Mouse (Mus musculus) inflammation-experienced regulatory T-cells, adult 6 months (primary cell): Measurements from ENCODE around the gene Mesp2. TPM values are rescaled to one million over a fixed set of nuclear protein-coding genes. Genes with fewer than 3 reads are reported as not detected.

Experiments
- polyA plus RNA-seq, 3 experiments: library from polyadenylated mRNA; unstranded; fragments of 100-300 nt; shearing (Covaris generic); gene quantifications; one replicate each; pipeline ENCODE4 v1.2.1; 2017

Gene Mesp2
- polyA plus RNA-seq, 3 experiments from 2014 or later, result 0.24 to 0.29 TPM; not detected in 1

Other genes starting within 250 kb of the Mesp2 start
- not detected for gene Rhcg, start 193.1 kb upstream of the Mesp2 start, polyA plus RNA-seq
- 1 to 10 TPM in 2 of 3 experiments, under 1 TPM in 1; 0.95 to 3.8 (median 1.3) TPM for gene Ticrr, start 150.5 kb upstream of the Mesp2 start, polyA plus RNA-seq
- gene Kif7, start 95.0 kb upstream of the Mesp2 start, polyA plus RNA-seq, result under 1 TPM; 0.20 to 0.55 (median 0.31) TPM
- under 1 TPM in 1 of 3 experiments, not detected in 2; 0.79 TPM for gene Plin1, start 77.8 kb upstream of the Mesp2 start, polyA plus RNA-seq
- 1 to 10 TPM; 2.1 to 5.1 (median 3.1) TPM for gene Pex11a, start 67.6 kb upstream of the Mesp2 start, polyA plus RNA-seq
- under 1 TPM in 1 of 3 experiments, not detected in 2; 0.25 TPM for gene Wdr93, start 67.6 kb upstream of the Mesp2 start, polyA plus RNA-seq
- gene Mesp1, start 16.9 kb upstream of the Mesp2 start, polyA plus RNA-seq, result not detected
- under 1 TPM in 1 of 3 experiments, not detected in 2; 0.63 TPM for gene Anpep, start 50.3 kb downstream of the Mesp2 start, polyA plus RNA-seq
- gene Ap3s2, start 109.9 kb downstream of the Mesp2 start, polyA plus RNA-seq, result 10 to 100 TPM; 30.0 to 38.9 (median 32.7) TPM
- under 1 TPM in 2 of 3 experiments, not detected in 1; 0.31 to 0.33 TPM for gene Arpin, start 124.6 kb downstream of the Mesp2 start, polyA plus RNA-seq
- 1 to 10 TPM; 1.8 to 5.1 (median 4.4) TPM for gene Zfp710, start 214.1 kb downstream of the Mesp2 start, polyA plus RNA-seq